Mouse (Mus musculus) kidney, embryonic 15.5 days (tissue): Measurements from ENCODE around the gene Dnah8. TPM values are rescaled to one million over a fixed set of nuclear protein-coding genes. Genes with fewer than 3 reads are reported as not detected.

Experiments used
- ATAC-seq: fragments of 200-750 bp; cut with Nextera tagmentation; replicated peaks from 2 replicates; pipeline ENCODE4 v1.8.0; 2017; ENCODE audit warnings: moderate TSS enrichment; ENCODE audit not compliant: low FRiP score
- H3K27ac ChIP-seq: fragments of 300-500 bp; sonication (generic); 2 replicates; pipeline ENCODE4 v1.5.1; 2015; ENCODE audit warnings: mild to moderate bottlenecking, inconsistent platforms
- H3K27me3 ChIP-seq: fragments of 300-500 bp; sonication (generic); 2 replicates; pipeline ENCODE4 v1.6.1; 2015; ENCODE audit warnings: inconsistent platforms
- H3K36me3 ChIP-seq: fragments of 300-500 bp; sonication (generic); 2 replicates; pipeline ENCODE4 v1.6.1; 2015; ENCODE audit warnings: inconsistent platforms
- H3K4me1 ChIP-seq: fragments of 300-500 bp; sonication (generic); 2 replicates; pipeline ENCODE4 v1.6.1; 2015; ENCODE audit warnings: inconsistent platforms
- H3K4me2 ChIP-seq: fragments of 300-500 bp; sonication (generic); 2 replicates; pipeline ENCODE4 v1.6.1; 2015; ENCODE audit warnings: moderate library complexity, mild to moderate bottlenecking, inconsistent platforms
- H3K4me3 ChIP-seq: fragments of 300-500 bp; sonication (generic); replicated peaks from 2 replicates; pipeline ENCODE4 v1.5.1; 2015; ENCODE audit warnings: mild to moderate bottlenecking, inconsistent platforms
- H3K9ac ChIP-seq: fragments of 300-500 bp; sonication (generic); 2 replicates; pipeline ENCODE4 v1.6.1; 2015; ENCODE audit warnings: mild to moderate bottlenecking, inconsistent platforms
- H3K9me3 ChIP-seq: fragments of 300-500 bp; sonication (generic); replicated peaks from 2 replicates; pipeline ENCODE4 v1.6.1; 2016; ENCODE audit warnings: inconsistent platforms
- WGBS: fragments of 180-500 bp; shearing (Covaris S2); methylation state at CpG from one replicate; pipeline ENCODE4 v1.1.7; 2015; ENCODE audit warnings: mixed read lengths; 5-methylcytosine and 5-hydroxymethylcytosine counted together
- polyA plus RNA-seq: library from polyadenylated mRNA; unstranded; fragments of >200 nt; fragmentation: Nextera tagmentation; extraction: Ambion mirVana; gene quantifications from 2 replicates; pipeline ENCODE4 v1.2.1, GENCODE M21; 2015

The Dnah8 gene
- polyA plus RNA-seq, 1 experiment from 2014 or later = 0.91 TPM

DNA sequence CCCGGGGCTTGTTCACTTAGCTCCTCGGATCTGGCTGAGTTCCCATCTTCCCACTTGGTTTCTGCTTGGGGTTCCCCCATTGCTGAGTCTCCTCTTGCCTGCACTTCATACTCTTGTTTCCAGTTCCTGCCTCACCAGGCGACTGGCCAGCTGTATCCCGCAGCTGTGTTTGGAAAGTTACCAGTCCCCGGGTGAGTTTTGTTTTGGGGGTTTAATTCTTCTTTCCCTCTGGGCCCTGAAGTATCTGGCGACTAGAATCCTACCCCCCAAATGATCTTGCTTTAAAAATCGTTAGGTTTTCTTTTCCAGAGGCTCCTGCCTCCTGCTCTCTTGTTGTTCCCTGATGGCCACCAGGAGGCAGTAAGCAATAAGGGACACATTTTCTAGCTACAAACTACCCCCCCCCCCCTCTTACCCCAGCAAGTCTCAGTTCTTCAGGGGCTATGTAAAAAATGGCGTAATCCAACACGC lies 220.2 kb downstream of the Dnah8 start:
- Histone ChIP-seq H3K9ac (no peak overlapping the region), H3K27me3 (no peaks in the 10 kb centered on the region), H3K36me3 (no peaks in the 10 kb centered on the region), H3K4me2 (peak overlapping the region; percentile 23), H3K9me3 (no peaks in the 10 kb centered on the region), H3K27ac (no peak overlapping the region), H3K4me1 (peaks cover 5% of the 10 kb centered on the region; the same call in 1 of the 2 replicates), H3K4me3 (no peak overlapping the region)
- WGBS = 30% methylated on average over 9 of the region's 9 CpGs
- no peak for ATAC-seq

DNA sequence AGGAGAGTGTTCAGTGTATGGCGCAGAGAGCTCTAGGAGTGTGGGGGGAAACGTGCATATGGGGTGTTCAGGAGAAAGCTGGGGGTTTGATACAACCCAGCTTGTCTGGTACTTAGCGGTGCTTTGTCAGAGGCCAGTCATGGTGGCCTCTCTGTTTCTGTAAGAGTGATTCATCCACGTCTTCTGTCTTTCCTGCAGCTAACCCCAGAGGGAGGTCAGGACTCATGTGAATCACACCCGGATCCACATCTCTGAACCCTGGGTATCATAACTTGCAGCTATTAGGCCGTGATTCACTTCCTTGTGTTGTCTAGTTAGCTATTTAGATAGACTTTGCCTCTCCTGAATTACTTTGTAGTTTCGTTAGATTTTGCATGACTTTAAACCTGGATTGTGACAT lies 223.3 kb downstream of the Dnah8 start:
- Histone ChIP-seq H3K4me2 (no peak overlapping the region), H3K9me3 (no peaks in the 10 kb centered on the region), H3K27me3 (no peaks in the 10 kb centered on the region), H3K36me3 (no peaks in the 10 kb centered on the region), H3K9ac (no peak overlapping the region), H3K27ac (no peak overlapping the region), H3K4me1 (peaks cover 5% of the 10 kb centered on the region; the same call in 1 of the 2 replicates), H3K4me3 (no peak overlapping the region)
- no peak for ATAC-seq
- WGBS = 67% methylated on average over 7 of the region's 7 CpGs

DNA sequence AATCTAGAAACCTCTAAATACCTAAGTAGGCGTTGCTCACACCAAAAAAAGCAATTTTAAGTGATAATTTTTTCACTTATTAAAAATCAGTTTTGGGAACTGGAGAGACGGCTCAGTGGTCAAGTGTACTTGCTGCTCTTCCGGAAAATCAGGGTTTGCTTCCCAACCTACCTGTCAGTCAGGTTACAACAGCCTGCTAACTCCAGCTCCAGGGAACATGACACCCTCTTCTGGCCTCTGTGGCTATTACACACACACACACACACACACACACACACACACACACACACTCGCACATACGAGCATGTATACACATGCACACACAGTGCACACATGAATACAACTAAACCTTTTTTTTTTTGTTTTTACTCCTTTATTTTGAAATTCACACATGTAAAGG lies 223.9 kb downstream of the Dnah8 start:
- Histone ChIP-seq H3K4me2 (no peak overlapping the region), H3K27ac (no peak overlapping the region), H3K36me3 (no peaks in the 10 kb centered on the region), H3K27me3 (no peaks in the 10 kb centered on the region), H3K4me1 (peaks cover 5% of the 10 kb centered on the region; the same call in 1 of the 2 replicates), H3K4me3 (no peak overlapping the region), H3K9ac (no peak overlapping the region), H3K9me3 (no peaks in the 10 kb centered on the region)
- 94% methylated on average over 5 of the region's 5 CpGs for WGBS
- ATAC-seq = no peak

DNA sequence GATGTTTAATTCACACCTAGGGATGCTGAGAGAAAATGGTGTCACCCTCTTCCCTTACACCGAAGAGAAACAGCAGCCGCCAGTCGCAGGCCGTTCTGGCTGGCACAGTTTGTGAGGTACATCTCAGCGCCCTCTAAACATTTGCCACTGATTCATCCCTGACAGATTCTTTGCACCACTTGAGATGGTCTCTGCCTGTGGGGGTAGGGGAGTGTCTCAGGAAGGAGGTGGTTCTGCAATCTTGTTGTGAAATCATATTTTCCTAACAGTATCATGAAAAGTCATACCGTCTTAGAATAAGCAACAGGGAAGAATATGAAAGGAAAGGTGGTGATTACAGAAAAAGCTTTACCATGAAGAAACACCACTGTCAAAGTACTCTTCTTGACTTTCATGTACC lies 224.7 kb downstream of the Dnah8 start:
- Histone ChIP-seq H3K9ac (no peak overlapping the region), H3K27ac (no peak overlapping the region), H3K9me3 (no peaks in the 10 kb centered on the region), H3K4me3 (no peak overlapping the region), H3K27me3 (no peaks in the 10 kb centered on the region), H3K4me1 (peaks cover 5% of the 10 kb centered on the region; the same call in 1 of the 2 replicates), H3K36me3 (no peaks in the 10 kb centered on the region), H3K4me2 (no peak overlapping the region)
- 79% methylated on average over 6 of the region's 6 CpGs for WGBS
- ATAC-seq = no peak

DNA sequence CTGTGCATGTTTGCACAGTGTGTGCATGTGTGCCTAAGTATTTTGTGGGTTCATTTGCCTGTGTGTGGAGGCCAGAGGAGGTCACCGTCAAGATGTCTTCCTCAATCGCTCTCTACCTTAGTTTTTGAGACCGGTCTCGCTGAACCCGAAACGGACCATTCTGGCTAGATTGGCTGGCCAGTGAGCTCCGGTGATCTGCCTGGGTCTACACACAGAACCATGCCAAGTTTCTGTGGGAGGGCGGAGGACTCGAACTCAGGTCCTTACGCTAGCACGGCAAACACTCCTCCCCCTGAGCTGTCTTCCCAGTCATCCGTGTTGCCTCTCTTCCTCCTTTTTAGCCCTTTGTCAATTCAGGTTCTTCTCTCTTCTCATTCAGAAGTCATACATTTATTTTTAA lies 225.7 kb downstream of the Dnah8 start:
- peaks cover 2% of the 10 kb centered on the region; the same call in 1 of the 2 replicates for H3K4me1 ChIP-seq
- 95% methylated on average over 12 of the region's 12 CpGs for WGBS

DNA sequence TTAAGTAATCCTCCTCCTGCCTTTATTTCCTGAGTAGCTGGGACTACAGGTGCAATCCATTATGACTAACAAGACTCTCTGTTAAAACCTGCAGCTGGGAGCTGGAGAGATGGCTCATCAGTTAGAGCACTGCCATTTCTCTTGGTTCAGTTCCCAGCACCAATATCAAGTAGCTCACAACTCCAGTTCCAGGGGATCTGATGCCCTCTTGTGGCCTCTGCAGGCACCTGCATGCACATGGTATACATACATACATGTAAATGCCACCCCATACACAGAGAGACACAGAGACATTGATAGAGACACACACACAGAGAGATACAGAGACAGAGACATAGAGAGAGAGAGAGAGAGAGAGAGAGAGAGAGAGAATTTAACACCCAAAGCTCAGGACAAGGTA lies 228.2 kb downstream of the Dnah8 start:
- no peak for ATAC-seq
- no peaks in the 10 kb centered on the region for H3K27me3 ChIP-seq

More for the DNA sequence above, 225.7 kb downstream of the Dnah8 start:
- no peaks in the 10 kb centered on the region for H3K27me3 ChIP-seq
- no peak overlapping the region for H3K4me2 ChIP-seq
- no peak overlapping the region for H3K27ac ChIP-seq
- no peak overlapping the region for H3K4me3 ChIP-seq
- ATAC-seq = no peak
- no peak overlapping the region for H3K9ac ChIP-seq
- no peaks in the 10 kb centered on the region for H3K9me3 ChIP-seq
- H3K36me3 ChIP-seq = no peaks in the 10 kb centered on the region

DNA sequence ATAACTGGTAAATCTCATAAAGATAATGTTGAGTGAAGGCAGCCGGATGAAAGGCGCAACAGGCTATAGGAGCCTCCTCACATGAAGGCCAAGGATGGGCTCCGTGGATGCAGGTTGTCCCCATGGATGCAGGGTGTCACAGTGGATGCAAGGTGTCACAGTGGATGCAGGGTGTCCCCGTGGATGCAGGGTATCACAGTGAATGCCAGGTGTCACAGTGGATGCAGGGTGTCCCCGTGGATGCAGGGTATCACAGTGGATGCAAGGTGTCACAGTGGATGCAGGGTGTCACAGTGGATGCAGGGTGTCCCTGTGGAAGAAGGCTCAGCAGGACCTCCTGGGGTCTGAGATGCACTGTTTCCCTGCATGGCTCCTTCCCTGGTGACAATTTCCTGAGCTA lies 233.2 kb downstream of the Dnah8 start:
- Histone ChIP-seq H3K27ac (no peak overlapping the region), H3K36me3 (no peaks in the 10 kb centered on the region), H3K4me1 (peaks cover 16% of the 10 kb centered on the region), H3K4me3 (no peak overlapping the region), H3K9ac (no peak overlapping the region), H3K27me3 (no peaks in the 10 kb centered on the region), H3K4me2 (no peak overlapping the region), H3K9me3 (no peaks in the 10 kb centered on the region)
- WGBS = 93% methylated on average over 5 of the region's 5 CpGs
- ATAC-seq = no peak

More for the DNA sequence above, 228.2 kb downstream of the Dnah8 start:
- Histone ChIP-seq H3K4me1 (no peaks in the 10 kb centered on the region), H3K4me3 (no peak overlapping the region), H3K9ac (no peak overlapping the region), H3K27ac (no peak overlapping the region), H3K4me2 (no peak overlapping the region), H3K36me3 (no peaks in the 10 kb centered on the region), H3K9me3 (no peaks in the 10 kb centered on the region)

DNA sequence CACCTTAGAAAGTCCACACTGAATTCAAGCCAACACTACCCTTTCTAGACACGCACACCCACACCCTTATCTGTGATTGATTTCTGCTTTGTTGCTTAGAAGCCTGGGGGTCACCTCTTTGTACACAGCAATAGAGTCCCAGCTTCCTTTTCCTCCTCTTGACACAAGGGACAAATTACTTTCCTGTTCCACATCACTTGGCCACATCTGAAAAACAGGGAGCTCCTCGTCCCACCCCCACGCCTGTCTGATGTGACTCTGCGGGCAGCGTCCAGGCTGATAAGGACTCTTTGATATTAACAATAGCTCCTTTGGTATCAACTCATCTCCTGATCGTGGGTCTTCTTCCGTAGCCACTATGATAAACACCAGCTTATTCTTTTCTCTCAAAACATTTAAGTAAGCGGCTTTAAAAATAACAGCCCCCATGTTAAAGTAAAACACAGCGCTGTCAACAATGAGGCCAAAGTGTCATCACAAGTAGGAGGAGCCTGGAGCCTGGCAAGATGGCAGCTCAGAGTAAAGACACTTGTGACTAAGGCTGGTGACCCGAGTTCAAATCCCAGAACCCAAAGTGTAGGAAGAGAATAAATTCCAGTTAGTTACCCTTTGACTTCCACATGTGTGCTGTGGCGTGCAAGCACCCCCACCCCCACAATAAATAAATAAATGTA lies 234.6 kb downstream of the Dnah8 start:
- H3K9ac ChIP-seq = no peak overlapping the region
- H3K4me3 ChIP-seq = no peak overlapping the region
- peaks cover 16% of the 10 kb centered on the region for H3K4me1 ChIP-seq
- 38% methylated on average over 11 of the region's 11 CpGs for WGBS
- no peaks in the 10 kb centered on the region for H3K36me3 ChIP-seq
- no peak overlapping the region for H3K4me2 ChIP-seq
- no peak overlapping the region for H3K27ac ChIP-seq
- ATAC-seq = no peak
- H3K27me3 ChIP-seq = no peaks in the 10 kb centered on the region
- no peaks in the 10 kb centered on the region for H3K9me3 ChIP-seq

DNA sequence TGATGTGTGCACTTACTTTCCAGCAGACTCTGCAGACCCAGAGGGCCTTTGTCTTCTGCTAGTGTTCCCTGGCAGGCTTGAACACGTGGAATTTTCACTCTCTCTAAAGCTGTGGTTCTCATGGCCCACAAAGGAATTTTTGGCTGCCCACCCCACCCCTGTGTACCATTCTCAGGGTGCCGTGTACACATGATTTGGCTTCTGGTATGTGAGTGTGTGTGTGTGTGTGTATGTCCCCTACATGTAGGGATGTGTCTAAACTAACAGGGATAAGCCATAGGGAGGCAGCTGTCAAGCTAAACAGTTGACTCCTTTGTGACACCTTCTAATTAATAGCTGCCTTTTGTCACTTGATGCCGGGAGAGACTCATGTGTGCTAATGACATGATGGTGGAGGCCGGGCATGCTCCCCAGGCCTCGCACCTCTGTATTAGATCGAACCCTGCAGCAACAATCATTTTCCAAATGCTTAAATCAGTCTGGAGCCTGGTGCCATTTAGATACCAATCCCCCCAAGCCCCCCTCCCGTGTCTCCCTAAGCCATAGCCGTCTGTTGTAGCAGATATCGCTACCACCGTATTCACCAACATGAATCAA lies 235.9 kb downstream of the Dnah8 start:
- peaks cover 16% of the 10 kb centered on the region for H3K4me1 ChIP-seq
- H3K27me3 ChIP-seq = no peaks in the 10 kb centered on the region
- H3K36me3 ChIP-seq = no peaks in the 10 kb centered on the region
- no peak for ATAC-seq
- H3K4me2 ChIP-seq = no peak overlapping the region
- H3K9ac ChIP-seq = no peak overlapping the region
- WGBS = 39% methylated on average over 10 of the region's 10 CpGs
- no peak overlapping the region for H3K4me3 ChIP-seq
- H3K27ac ChIP-seq = no peak overlapping the region
- no peaks in the 10 kb centered on the region for H3K9me3 ChIP-seq

DNA sequence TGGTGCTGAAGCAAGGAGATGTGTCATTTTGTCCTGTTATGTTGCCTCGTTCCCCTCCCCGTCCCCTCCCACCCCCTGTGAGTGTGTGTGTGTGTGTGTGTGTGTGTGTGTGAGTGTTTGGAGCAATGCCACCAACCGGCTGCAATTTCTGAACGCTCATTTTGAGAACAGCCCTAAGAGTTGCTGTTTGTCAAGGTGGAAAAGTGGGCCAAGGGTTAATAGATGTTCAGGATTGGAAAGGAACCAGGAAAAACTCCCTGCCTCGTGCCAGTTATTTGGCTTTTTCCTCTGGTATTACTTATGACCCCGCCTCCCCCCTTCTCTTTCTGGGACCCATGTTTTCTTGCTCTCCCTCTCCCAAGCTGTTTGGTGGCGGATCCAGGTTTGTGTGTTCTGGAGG lies 236.5 kb downstream of the Dnah8 start:
- Histone ChIP-seq H3K27ac (no peak overlapping the region), H3K9ac (no peak overlapping the region), H3K4me2 (no peak overlapping the region), H3K9me3 (no peaks in the 10 kb centered on the region), H3K4me1 (peaks cover 16% of the 10 kb centered on the region), H3K36me3 (no peaks in the 10 kb centered on the region), H3K4me3 (no peak overlapping the region), H3K27me3 (no peaks in the 10 kb centered on the region)
- 61% methylated on average over 7 of the region's 7 CpGs for WGBS
- ATAC-seq = no peak

DNA sequence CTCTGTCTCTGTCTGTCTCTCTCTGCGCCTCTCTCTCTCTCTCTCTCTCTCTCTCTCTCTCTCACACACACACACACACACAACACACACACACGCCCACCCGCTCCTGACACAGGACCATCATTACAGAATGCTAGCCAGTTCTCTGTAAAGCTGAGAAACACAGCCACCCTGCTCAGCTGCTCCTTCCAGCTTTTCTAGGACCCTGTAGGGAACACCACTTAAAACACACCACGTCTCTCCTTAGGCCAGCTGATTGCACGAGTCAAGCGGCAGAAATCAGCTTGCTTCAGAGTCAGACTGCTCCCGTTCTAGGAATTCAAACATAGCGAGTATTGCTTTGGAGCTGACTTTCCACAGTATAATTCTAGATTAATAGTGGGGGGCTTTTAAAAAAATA lies 242.1 kb downstream of the Dnah8 start:
- ATAC-seq = no peak
- Histone ChIP-seq H3K9ac (no peak overlapping the region), H3K27me3 (no peaks in the 10 kb centered on the region), H3K9me3 (no peaks in the 10 kb centered on the region), H3K4me3 (no peak overlapping the region), H3K4me2 (no peak overlapping the region), H3K4me1 (peaks cover 4% of the 10 kb centered on the region; the same call in 1 of the 2 replicates), H3K27ac (no peak overlapping the region), H3K36me3 (no peaks in the 10 kb centered on the region)
- 64% methylated on average over 8 of the region's 8 CpGs for WGBS

DNA sequence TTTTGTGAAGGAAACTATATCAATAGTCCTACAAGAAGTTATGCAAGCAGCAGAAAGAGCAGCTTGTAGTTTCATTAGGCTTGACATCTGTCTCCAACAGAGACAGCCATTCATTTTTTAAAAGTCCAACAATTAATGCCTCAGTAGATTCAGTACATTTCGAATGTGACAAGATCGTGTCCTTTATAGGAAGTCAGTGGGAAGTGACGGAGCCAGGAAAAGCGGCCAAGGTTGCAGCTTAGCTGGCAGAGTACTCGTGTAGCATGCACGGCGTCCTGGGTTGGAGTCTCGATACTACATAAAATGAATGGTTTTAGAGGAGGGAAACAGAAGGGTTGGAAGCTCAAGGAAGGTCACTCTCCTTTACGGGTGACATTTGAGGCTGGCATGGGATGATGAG lies 242.8 kb downstream of the Dnah8 start:
- WGBS = 68% methylated on average over 9 of the region's 9 CpGs
- no peak for ATAC-seq
- Histone ChIP-seq H3K4me2 (no peak overlapping the region), H3K9me3 (no peaks in the 10 kb centered on the region), H3K27ac (no peak overlapping the region), H3K27me3 (no peaks in the 10 kb centered on the region), H3K36me3 (no peaks in the 10 kb centered on the region), H3K4me3 (no peak overlapping the region), H3K9ac (no peak overlapping the region), H3K4me1 (no peaks in the 10 kb centered on the region)
